Comparison of ENCODE assay signal across 13 mouse cellular contexts in genomic region chr12:26488617-26489274, GRCm38 (mm10). TPM values are rescaled to one million over a fixed set of nuclear protein-coding genes. Genes with fewer than 3 reads are reported as not detected.
DNase-seq lines count a peak whose midpoint lies in the region; ATAC-seq and TF ChIP-seq lines count a peak whose summit lies in the region.
"Had no signal": no experiment of that assay in that cellular context is flagged by ENCODE, and none has a peak within 500 bp of the region (broad histone marks: within the 10 kb centered on the region; RNA-seq: fewer than 3 reads in every experiment).

No protein-coding gene starts in this region.

- WGBS in kidney, embryonic 15.5 days: 24% methylated on average over 5 of the region's 5 CpGs
- 48% methylated on average over 5 of the region's 5 CpGs for WGBS in stomach, embryonic 16.5 days
- WGBS in stomach, postnatal 0 days: 53% methylated on average over 5 of the region's 5 CpGs
- WGBS in hindbrain, embryonic 14.5 days: 37% methylated on average over 5 of the region's 5 CpGs
- 31% methylated on average over 5 of the region's 5 CpGs for WGBS in neural tube, embryonic 15.5 days

- no peak overlapping the region for H3K4me3 ChIP-seq in kidney, embryonic 15.5 days (replicated peaks)
- no peak overlapping the region for H3K4me3 ChIP-seq in stomach, embryonic 16.5 days (replicated peaks; ENCODE audit: low read length)
- H3K4me3 ChIP-seq in stomach, postnatal 0 days (ENCODE audit: low read depth, low read length): no peak overlapping the region
- no peak overlapping the region for H3K4me3 ChIP-seq in hindbrain, embryonic 14.5 days (replicated peaks; ENCODE audit: low read length)
- H3K4me3 ChIP-seq in neural tube, embryonic 15.5 days (replicated peaks): no peak overlapping the region
- H3K4me3 ChIP-seq: liver, embryonic 12.5 days; megakaryocyte, embryonic 14.5 days; stomach, embryonic 15.5 days had no signal

- no peak for DNase-seq in kidney, adult 11 months
- no peak for DNase-seq in stomach, postnatal 0 days (ENCODE audit: low spot score)
- DNase-seq in hindbrain, embryonic 14.5 days (ENCODE audit: low spot score): no peak
- no peak for DNase-seq in right cerebral cortex, postnatal 25 days
- DNase-seq in cerebellum, postnatal 25 days: no peak
- DNase-seq: cerebellum, adult 9-10 months had no signal

- no peak for TF ChIP-seq CTCF in stomach, postnatal 0 days (IDR thresholded peaks at IDR 0.05; ENCODE audit: low read depth)

- no peaks in the 10 kb centered on the region for H3K9me3 ChIP-seq in kidney, embryonic 15.5 days (replicated peaks)
- no peaks in the 10 kb centered on the region for H3K9me3 ChIP-seq in stomach, embryonic 16.5 days (replicated peaks; ENCODE audit: control insufficient read depth, low read length)
- H3K9me3 ChIP-seq in stomach, postnatal 0 days (ENCODE audit: control insufficient read depth, low read length): no peaks in the 10 kb centered on the region
- H3K9me3 ChIP-seq in hindbrain, embryonic 14.5 days (ENCODE audit: control insufficient read depth, low read length): no peaks in the 10 kb centered on the region
- H3K9me3 ChIP-seq in neural tube, embryonic 15.5 days (replicated peaks): no peaks in the 10 kb centered on the region
- H3K9me3 ChIP-seq: liver, embryonic 12.5 days; megakaryocyte, embryonic 14.5 days; stomach, embryonic 15.5 days had no signal

- H3K9ac ChIP-seq in kidney, embryonic 15.5 days: no peak overlapping the region
- H3K9ac ChIP-seq in stomach, embryonic 16.5 days (ENCODE audit: low read length): no peak overlapping the region
- H3K9ac ChIP-seq in stomach, postnatal 0 days (ENCODE audit: low read length): no peak overlapping the region
- H3K9ac ChIP-seq in hindbrain, embryonic 14.5 days: 0 out of 2 replicates have a peak overlapping the region, but pooled peaks have one; percentile 14
- H3K9ac ChIP-seq in neural tube, embryonic 15.5 days (replicated peaks): no peak overlapping the region
- H3K9ac ChIP-seq: liver, embryonic 12.5 days; stomach, embryonic 15.5 days had no signal

- no peaks in the 10 kb centered on the region for H3K36me3 ChIP-seq in kidney, embryonic 15.5 days
- no peaks in the 10 kb centered on the region for H3K36me3 ChIP-seq in stomach, embryonic 16.5 days (ENCODE audit: control insufficient read depth, insufficient read depth, low read length)
- H3K36me3 ChIP-seq in stomach, postnatal 0 days (ENCODE audit: control insufficient read depth, insufficient read depth, low read length): no peaks in the 10 kb centered on the region
- H3K36me3 ChIP-seq in hindbrain, embryonic 14.5 days (replicated peaks; ENCODE audit: control insufficient read depth, insufficient read depth): no peaks in the 10 kb centered on the region
- H3K36me3 ChIP-seq in neural tube, embryonic 15.5 days: no peaks in the 10 kb centered on the region
- H3K36me3 ChIP-seq: liver, embryonic 12.5 days; stomach, embryonic 15.5 days had no signal

- H3K4me1 ChIP-seq in kidney, embryonic 15.5 days: peaks cover 12% of the 10 kb centered on the region
- H3K4me1 ChIP-seq in stomach, embryonic 16.5 days (ENCODE audit: control insufficient read depth, insufficient read depth, low read length): no peaks in the 10 kb centered on the region
- H3K4me1 ChIP-seq in stomach, postnatal 0 days (replicated peaks; ENCODE audit: control insufficient read depth, insufficient read depth): no peaks in the 10 kb centered on the region
- peaks cover 10% of the 10 kb centered on the region; the same call in 1 of the 2 replicates for H3K4me1 ChIP-seq in hindbrain, embryonic 14.5 days (replicated peaks; ENCODE audit: control insufficient read depth, insufficient read depth, low read length)
- peaks cover 13% of the 10 kb centered on the region for H3K4me1 ChIP-seq in neural tube, embryonic 15.5 days
- H3K4me1 ChIP-seq: megakaryocyte, embryonic 14.5 days; stomach, embryonic 15.5 days had no signal

- peak overlapping the region; percentile 74; the same call in 1 of the 2 replicates for H3K27ac ChIP-seq in kidney, embryonic 15.5 days
- H3K27ac ChIP-seq in stomach, embryonic 16.5 days (ENCODE audit: low read length): no peak overlapping the region
- H3K27ac ChIP-seq in stomach, postnatal 0 days (replicated peaks): no peak overlapping the region
- H3K27ac ChIP-seq in hindbrain, embryonic 14.5 days: no peak overlapping the region
- 0 out of 2 replicates have a peak overlapping the region, but pooled peaks have one; percentile 25 for H3K27ac ChIP-seq in neural tube, embryonic 15.5 days (replicated peaks)
- H3K27ac ChIP-seq: liver, embryonic 12.5 days; stomach, embryonic 15.5 days had no signal

- H3K4me2 ChIP-seq in kidney, embryonic 15.5 days: peak overlapping the region; percentile 22
- H3K4me2 ChIP-seq in stomach, embryonic 16.5 days (ENCODE audit: low read depth, low read length): peak overlapping the region; percentile 19
- no peak overlapping the region for H3K4me2 ChIP-seq in stomach, postnatal 0 days (replicated peaks; ENCODE audit: low read depth)
- no peak overlapping the region; the same call in 1 of the 2 replicates for H3K4me2 ChIP-seq in hindbrain, embryonic 14.5 days (replicated peaks)
- H3K4me2 ChIP-seq in neural tube, embryonic 15.5 days: no peak overlapping the region
- H3K4me2 ChIP-seq: liver, embryonic 12.5 days; stomach, embryonic 15.5 days had no signal

- no peak for TF ChIP-seq EP300 in stomach, postnatal 0 days (optimal IDR thresholded peaks at IDR 0.05)

- ATAC-seq in kidney, embryonic 15.5 days (replicated peaks; ENCODE audit: low FRiP score): no peak; the same call in 1 of the 2 replicates
- no peak for ATAC-seq in stomach, embryonic 16.5 days (ENCODE audit: insufficient read depth, low FRiP score)
- no peak for ATAC-seq in stomach, postnatal 0 days (ENCODE audit: low FRiP score, low TSS enrichment)
- no peak for ATAC-seq in hindbrain, embryonic 14.5 days (ENCODE audit: low FRiP score)
- ATAC-seq in neural tube, embryonic 15.5 days (ENCODE audit: low FRiP score): peak; percentile 8; the same call in 1 of the 2 replicates
- ATAC-seq: liver, embryonic 12.5 days had no signal

- H3K27me3 ChIP-seq in kidney, embryonic 15.5 days: no peaks in the 10 kb centered on the region; the same call in 1 of the 2 replicates
- H3K27me3 ChIP-seq in stomach, embryonic 16.5 days (ENCODE audit: control insufficient read depth, insufficient read depth, low read length): no peaks in the 10 kb centered on the region
- no peaks in the 10 kb centered on the region for H3K27me3 ChIP-seq in stomach, postnatal 0 days (ENCODE audit: control insufficient read depth, insufficient read depth, low read length)
- no peaks in the 10 kb centered on the region for H3K27me3 ChIP-seq in hindbrain, embryonic 14.5 days (ENCODE audit: control insufficient read depth, insufficient read depth, low read length)
- no peaks in the 10 kb centered on the region for H3K27me3 ChIP-seq in neural tube, embryonic 15.5 days (replicated peaks)
- H3K27me3 ChIP-seq: liver, embryonic 12.5 days; megakaryocyte, embryonic 14.5 days; stomach, embryonic 15.5 days had no signal

RNA-seq across cellular contexts. Expression of gene Cmpk2, which starts 19.7 kb away (rescaled TPM):
- 8.0 and 8.4 TPM in 2 replicates for polyA plus RNA-seq in kidney, embryonic 15.5 days (2015; fragmentation: Nextera tagmentation; extraction: Ambion mirVana)
- 4.4 and 5.9 TPM in 2 replicates for polyA plus RNA-seq in stomach, embryonic 16.5 days (2015; fragmentation: Nextera tagmentation; extraction: Ambion mirVana)
- polyA plus RNA-seq in stomach, postnatal 0 days (2015; fragmentation: Nextera tagmentation; extraction: Ambion mirVana): 2.9 and 4.3 TPM in 2 replicates
- 24.2 and 27.4 TPM in 2 replicates for polyA plus RNA-seq in hindbrain, embryonic 14.5 days (2014; fragmentation: Nextera tagmentation; extraction: Ambion mirVana)
- 20.2 and 25.4 TPM in 2 replicates for polyA plus RNA-seq in neural tube, embryonic 15.5 days (2015; fragmentation: Nextera tagmentation; extraction: Ambion mirVana)

RNA-seq across cellular contexts. Expression of gene Rsad2, which starts 32.5 kb away (rescaled TPM):
- polyA plus RNA-seq in kidney, embryonic 15.5 days (2015; fragmentation: Nextera tagmentation; extraction: Ambion mirVana): 18.9 and 22.2 TPM in 2 replicates
- 1.2 and 1.4 TPM in 2 replicates for polyA plus RNA-seq in stomach, embryonic 16.5 days (2015; fragmentation: Nextera tagmentation; extraction: Ambion mirVana)
- 0.89 and 1.2 TPM in 2 replicates for polyA plus RNA-seq in stomach, postnatal 0 days (2015; fragmentation: Nextera tagmentation; extraction: Ambion mirVana)
- polyA plus RNA-seq in hindbrain, embryonic 14.5 days (2014; fragmentation: Nextera tagmentation; extraction: Ambion mirVana): 0.42 and 0.58 TPM in 2 replicates
- 0.32 and 1.6 TPM in 2 replicates for polyA plus RNA-seq in neural tube, embryonic 15.5 days (2015; fragmentation: Nextera tagmentation; extraction: Ambion mirVana)
- polyA plus RNA-seq: C2C12 had no signal

Comparison
In these comparisons a context has a peak if more than half of its experiments do, and no peak if none do; other contexts are left out.
1. H3K4me2 ChIP-seq: peak in kidney, embryonic 15.5 days (single experiment) and stomach, embryonic 16.5 days (single experiment); none in stomach, postnatal 0 days (single experiment), hindbrain, embryonic 14.5 days (single experiment) and neural tube, embryonic 15.5 days (single experiment).
2. H3K27ac ChIP-seq: peak in kidney, embryonic 15.5 days (single experiment) and neural tube, embryonic 15.5 days (single experiment); none in stomach, embryonic 16.5 days (single experiment), stomach, postnatal 0 days (single experiment) and hindbrain, embryonic 14.5 days (single experiment).